Mouse (Mus musculus): ENCODE results near the gene Gm28308. TPM values are rescaled to one million over a fixed set of nuclear protein-coding genes. Genes with fewer than 3 reads are reported as not detected.

The Gm28308 gene
- total RNA-seq, 1 experiment from 2014 or later = not detected

DNA sequence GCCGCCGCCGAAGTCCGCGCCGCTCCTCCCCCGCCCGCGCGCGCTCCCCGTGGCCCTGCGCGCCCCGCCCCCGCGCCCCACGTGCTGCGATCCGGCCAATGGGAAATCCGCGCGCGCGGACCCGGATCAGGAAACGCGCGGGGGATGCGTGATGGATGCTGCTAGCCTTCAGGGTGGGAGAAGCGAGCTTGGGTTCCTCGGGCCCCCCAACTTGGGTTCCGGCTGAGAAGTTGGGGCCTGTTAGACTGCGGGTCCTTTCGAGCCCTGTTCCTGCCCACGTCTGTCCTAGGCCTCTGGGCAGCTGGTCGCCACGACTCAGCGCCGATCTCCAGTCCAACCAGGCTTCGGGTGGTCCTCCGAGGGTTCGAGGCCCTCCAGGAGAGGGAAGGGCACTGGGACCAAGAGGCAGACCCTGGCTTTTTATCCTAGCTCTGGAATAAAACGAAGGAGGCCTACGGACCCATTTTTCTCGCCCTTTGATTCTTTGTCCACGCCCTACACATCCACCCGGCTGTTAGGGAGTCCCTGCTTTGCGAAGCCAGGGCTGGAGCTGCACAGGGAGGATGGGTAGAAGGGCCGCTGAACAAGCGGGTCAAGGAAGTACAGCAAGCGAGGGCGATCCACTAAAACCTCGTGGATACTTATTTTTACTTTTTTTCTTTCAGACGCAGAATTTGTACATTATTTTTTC, 21.1 kb downstream of the Gm28308 start:
- ATAC-seq (replicated peaks; ENCODE audit: low read depth, poor library complexity, severe bottlenecking) = peak; percentile 94

DNA sequence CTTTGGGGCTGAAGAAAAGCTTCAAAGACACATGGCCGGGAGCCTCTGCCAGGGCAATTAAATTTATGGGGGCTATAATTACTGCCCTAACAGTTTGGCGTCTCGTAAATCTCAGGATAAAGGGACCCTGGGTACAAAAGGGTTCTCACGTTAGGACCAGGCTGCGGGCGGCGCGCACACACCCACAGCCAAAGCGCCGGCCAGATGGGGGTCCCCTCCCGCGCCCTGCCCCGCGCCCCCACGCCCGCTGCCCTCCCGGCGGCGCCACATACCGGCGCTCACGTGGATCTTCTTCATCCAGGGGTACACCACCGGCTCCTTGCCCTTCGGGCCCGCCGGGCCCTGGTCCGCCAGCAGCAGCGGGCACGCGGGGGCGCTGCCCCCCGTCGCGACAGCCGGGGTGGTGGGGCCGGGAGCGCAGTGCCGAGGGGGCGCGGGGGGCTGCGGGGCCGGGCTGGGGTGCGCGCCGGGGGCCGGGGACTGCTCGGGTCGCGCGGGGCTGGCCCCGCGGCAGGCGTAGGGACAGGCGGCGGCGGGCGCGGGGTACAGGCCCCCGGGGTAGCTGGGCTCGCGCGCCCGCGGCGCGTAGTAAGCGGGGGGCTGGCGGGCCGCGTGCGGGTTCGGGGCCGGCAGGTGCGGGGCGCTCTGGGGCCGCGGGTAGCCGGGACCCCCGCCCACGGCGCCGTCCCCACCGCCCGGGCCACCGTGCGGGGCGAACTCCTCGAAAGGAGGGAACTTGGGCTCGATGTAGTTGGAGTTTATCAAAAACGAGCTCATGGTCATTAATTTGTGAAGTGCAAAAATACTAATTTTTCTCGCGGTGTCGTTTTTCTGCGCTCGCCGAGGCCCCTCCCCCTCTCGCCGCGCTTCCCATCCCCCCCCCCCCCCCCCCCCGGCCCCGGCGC, 22.0 kb downstream of the Gm28308 start, which contains the start of gene Hoxa4:
Hoxa4 (minus strand) TSS at position 848 of the 905 bp plus-strand sequence.
- ATAC-seq (replicated peaks; ENCODE audit: low read depth, poor library complexity, severe bottlenecking) = no peak

DNA sequence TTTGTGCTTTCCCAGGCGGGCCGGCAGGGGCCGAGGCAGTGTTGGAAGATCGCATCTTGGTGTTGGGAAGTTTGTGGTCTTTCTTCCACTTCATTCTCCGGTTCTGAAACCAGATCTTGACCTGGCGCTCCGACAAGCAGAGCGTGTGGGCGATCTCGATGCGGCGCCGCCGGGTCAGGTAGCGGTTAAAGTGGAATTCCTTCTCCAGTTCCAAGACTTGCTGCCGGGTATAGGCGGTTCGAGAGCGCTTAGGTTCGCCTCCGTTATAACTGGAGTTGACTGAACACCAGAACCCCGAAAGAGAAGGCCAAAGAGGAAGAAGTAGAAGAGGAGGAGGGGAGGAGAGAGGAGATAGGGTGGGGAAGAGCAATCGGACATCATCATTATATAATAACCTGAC, 22.7 kb downstream of the Gm28308 start:
- ATAC-seq (replicated peaks; ENCODE audit: low read depth, poor library complexity, severe bottlenecking) = no peak

DNA sequence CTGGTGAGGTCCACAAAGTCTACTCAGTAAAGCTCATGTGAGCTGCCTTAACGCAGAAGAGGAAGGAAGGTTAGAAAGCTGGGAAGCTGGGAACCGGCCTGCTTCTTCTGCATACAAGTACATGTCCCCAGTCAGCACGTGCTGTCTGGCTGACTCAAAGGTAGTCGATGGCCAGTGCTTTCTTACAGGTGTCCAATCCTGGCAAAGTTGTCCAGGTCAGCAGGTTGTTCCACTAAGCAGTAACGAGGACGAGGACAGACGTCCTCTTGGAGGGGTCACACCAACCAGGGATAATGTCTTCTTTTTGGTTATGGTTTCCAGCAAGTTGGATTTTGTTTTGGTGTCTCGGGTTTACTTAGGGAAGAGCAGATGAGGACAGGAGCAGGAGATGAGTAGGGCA, 23.2 kb downstream of the Gm28308 start:
- ATAC-seq (replicated peaks; ENCODE audit: low read depth, poor library complexity, severe bottlenecking) = no peak

DNA sequence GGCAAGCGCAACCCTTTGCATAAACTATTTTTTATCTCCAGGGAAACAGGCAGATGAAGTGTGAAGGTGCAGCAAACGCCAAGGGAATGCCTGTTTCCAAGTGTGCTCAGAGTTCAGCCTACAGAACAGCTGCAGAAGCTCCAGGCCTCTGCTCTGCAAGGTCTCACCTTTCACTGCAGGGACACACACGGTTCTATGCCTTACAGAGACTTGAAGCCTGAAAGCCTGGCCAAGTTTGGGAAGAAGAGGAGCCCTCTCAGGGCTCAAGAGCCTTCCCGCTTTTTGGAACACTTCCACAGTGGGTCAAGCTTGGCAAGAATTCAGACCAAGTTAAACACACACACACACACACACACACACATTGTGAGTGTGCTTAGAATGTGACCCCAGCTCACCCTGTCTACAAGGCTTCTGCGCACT, 24.0 kb downstream of the Gm28308 start:
- no peak for ATAC-seq (replicated peaks; ENCODE audit: low read depth, poor library complexity, severe bottlenecking)

DNA sequence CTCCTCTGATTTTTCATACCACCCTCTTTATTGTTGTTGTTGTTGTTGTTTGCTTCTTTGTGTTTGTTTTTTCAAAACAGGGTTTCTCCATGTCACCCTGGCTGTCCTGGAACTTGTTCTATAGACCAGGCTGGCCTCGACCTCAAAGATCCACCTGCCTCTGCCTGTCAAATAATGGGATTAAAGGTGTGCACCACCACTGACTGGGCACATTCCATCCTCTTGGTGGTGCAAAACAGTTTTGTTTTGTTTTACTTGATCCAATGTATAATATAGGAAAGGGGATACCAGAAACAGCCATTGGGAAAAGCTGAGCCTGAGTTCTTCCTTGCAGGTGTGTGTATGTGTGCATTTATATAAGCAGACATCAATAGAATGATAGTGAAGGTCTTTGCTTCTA, 26.6 kb downstream of the Gm28308 start:
- no peak for ATAC-seq (replicated peaks; ENCODE audit: low read depth, poor library complexity, severe bottlenecking)

DNA sequence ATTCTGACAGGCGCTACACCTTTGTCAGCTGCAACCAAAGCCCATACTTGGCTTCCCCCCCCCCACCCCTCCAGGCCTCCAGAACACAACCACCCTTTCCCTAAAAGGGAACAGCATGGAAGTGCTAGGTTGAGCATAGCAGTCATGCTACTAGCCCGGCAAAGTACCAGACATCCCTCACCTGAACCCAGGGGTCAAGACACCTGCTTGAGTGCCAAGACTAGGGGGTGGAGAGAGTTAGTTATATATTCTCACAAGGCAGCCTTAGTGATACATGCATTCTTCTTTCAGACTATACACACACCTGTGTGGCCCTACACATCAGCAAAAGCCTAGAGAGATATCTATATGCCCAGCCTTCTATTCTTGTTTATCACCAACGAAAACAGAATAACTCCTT, 27.3 kb downstream of the Gm28308 start:
- no peak for ATAC-seq (replicated peaks; ENCODE audit: low read depth, poor library complexity, severe bottlenecking)

DNA sequence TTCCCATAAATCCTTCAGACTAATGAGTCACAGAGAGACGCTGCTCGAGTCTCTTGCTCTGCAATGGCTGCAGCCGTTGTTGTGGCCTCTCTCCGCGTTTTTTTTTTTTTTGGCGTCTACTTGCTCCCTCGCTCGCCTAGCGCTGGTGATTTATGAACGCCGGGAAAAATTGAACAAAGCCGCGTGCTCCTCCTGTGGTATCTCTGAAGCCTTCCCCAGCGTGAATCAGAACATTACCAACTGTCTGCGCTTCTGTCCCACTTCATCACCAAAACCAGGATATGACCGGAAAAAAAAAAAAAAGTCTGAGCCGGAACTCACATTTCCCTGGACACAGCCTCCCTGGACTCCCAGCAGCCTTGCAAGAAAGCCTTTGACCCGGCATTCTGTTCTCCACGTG, 27.9 kb downstream of the Gm28308 start:
- no peak for ATAC-seq (replicated peaks; ENCODE audit: low read depth, poor library complexity, severe bottlenecking)

DNA sequence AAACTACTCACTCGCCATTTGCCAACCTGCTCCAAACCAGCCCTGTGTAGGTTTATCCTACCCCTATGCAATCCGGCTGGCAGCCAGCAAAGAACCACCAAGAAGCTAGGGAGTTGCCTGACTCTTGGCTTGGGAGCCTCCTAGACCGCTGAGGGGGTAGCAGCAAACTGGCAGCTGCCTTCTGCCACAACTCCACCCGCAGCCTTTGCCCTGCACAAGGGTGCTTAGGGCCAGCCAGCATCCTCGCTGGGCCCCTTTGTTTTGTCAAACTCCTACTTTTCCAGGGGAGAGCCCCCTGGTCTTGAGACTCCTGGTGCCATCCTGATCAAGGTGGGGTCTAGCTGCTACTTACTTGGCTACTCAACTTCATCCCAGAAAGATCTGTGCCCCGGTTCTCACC, 28.5 kb downstream of the Gm28308 start:
- ATAC-seq (replicated peaks; ENCODE audit: low read depth, poor library complexity, severe bottlenecking) = no peak

DNA sequence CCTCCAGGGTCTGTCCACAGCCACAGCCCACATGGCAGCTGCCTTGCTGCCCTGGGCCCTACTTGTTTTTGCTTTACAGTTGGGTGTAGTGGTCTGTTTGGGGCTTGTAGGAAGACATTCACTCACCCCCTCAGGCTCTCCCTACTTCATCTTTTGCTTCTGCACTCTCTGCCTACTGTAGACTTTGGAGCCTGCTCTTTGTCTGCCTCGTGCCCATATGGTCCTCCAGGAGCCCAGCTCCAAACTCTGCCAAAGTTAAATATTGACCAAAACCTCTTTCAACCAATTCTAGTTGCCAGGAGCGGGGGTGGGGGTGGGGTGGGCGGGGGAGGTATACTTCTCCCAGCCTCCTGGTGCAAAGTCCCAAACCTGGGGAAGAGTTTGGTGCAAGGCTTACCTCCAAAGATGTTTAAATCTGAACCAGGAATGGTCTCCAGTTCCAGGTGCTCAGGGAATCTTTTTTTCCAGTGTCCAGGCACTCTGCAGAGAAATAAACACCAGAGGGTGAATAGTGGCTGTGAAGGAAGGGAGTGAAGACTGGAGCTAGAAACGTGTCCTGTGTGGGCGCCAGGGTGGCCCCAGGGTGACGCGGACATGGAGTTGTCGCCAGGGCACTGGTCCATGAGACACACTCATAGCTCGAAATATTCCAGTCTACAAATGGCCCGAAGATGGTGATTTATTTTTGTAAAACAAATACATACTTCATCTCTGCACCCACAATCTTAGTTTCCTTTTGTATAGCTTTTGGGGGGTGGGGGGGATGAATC, 29.6 kb downstream of the Gm28308 start:
- no peak for ATAC-seq (replicated peaks; ENCODE audit: low read depth, poor library complexity, severe bottlenecking)

DNA sequence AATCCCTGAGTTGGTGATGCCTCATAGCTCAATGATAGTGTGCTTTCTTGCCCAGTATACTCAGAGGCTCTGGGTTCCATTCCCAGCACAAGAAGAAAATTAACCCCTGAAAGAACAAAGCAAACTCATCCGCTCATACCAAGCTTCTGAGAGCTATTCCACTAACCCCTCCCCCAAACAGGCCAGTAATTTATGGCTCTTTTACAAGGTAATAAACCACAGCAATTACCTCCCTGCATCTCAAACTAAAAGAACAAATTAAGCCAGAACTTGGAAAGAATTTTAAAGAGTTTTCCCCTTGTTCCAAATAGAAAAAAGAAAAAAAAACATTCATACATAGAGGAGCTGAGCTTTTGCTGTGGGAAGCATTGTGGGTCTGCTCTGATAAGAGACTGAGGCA, 30.3 kb downstream of the Gm28308 start:
- no peak for ATAC-seq (replicated peaks; ENCODE audit: low read depth, poor library complexity, severe bottlenecking)

DNA sequence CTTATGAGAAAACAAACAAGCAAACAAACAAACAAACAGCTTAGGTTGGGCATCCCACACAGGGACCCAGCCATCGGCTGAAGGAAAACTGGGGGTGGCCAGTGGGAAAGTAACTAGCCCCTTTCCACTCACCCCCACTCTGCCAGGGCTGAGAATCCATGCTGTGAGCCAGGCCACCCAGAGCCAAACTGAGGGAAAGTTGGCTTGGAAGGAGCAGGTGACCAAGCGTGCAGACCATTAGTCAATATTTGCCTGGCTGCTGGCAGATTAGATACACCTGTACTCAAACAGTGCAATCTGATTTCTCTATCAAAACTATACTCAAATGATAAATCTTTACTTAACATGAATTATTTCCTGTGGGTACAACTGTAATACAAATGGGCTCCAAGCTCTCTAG, 31.1 kb downstream of the Gm28308 start:
- no peak for ATAC-seq (replicated peaks; ENCODE audit: low read depth, poor library complexity, severe bottlenecking)

DNA sequence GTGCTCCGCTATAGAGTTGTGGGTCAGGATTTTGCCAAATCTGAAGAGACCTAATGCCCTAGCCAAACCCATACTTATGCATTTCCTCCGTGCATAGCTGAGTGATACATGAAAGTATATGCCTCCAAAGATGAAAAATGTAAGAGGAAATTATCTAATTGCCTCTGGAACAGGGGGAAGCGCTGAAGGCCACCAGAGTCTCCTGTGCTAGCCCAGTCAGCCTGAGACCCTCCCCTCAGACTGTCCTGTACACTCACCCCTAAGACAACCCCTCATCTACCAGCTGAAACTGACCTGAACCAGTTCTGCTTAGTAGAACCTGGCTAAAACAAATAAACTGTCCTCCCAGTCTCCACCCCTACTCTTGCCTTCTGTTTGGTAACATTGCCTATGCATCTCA, 32.4 kb downstream of the Gm28308 start:
- ATAC-seq (replicated peaks; ENCODE audit: low read depth, poor library complexity, severe bottlenecking) = no peak

DNA sequence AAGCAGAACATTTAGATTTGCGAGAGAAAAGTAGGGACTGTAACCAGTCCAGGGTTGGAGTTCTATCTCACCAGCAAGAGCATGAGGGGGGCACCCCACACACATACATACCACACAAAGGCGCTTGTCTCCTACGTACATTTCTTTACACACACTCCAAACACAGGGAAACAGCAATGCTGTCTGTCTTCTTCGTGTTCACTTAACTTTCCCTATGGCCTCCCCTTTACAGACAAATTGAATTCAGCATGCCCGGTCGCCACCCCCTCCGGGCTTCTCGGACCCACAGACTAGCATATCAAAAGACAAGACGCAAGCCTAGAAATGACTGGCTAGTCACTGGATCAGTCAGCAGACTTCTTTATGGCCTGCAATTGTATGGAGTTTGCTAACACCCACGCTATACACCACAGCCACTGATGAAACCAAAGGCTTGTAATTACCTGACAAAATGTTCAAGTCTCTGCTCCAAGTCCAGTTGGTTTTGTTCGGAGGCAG, 32.9 kb downstream of the Gm28308 start:
- no peak for ATAC-seq (replicated peaks; ENCODE audit: low read depth, poor library complexity, severe bottlenecking)

DNA sequence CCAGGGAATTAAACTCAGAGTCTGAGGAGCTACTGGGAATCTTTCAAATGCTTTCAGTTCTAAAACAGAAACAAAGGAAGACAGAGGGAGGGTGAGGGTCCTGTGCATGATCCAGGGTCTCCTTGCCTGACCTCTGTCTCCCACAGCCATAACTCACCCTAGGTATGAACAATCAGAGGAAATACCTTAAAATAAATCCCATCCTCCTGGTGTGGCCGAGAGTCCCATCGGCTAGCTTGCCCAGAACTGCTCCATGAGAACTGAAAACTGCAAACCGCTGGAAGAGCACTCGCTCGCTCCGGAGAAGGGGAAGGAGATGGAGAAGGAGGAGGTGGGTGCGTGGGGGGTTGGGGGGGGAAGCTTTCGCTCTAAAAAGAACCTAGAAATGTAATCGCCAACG, 33.4 kb downstream of the Gm28308 start:
- ATAC-seq (replicated peaks; ENCODE audit: low read depth, poor library complexity, severe bottlenecking) = no peak

DNA sequence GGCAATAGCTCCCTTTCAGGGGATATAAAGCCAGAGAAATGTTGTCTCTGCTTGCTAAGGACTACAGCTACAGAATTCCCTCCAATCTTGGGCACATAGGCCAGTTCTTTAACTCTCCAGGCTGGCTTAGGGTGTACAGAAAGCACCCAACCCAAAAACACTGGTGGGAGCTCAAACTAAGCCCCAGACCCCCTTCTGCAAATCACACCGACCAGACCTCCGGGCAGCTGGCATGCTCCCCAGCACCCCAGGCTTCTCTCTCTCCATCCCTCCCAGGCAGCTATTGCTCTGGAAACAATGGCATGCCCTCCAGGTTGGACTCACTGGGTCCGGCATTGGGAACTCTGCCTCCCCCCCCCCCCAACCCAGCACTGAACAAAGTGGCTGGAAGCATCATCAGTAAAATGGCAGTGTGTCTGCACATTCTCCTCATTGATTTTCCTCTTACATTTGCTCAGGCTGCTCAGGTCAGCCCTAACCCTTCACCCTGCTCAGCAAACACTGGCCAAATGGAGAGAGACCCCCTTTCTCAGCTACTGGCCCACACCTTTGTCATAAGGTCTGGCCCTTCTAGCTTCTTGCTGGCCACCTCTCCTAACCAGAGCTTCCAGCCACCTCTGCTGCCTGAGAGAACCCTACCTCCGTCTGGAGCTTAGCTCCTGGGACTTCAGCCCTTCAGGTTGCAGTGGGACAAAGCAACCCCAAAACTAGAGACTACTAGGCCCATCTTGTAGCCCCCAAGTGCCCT, 34.0 kb downstream of the Gm28308 start:
- no peak for ATAC-seq (replicated peaks; ENCODE audit: low read depth, poor library complexity, severe bottlenecking)

DNA sequence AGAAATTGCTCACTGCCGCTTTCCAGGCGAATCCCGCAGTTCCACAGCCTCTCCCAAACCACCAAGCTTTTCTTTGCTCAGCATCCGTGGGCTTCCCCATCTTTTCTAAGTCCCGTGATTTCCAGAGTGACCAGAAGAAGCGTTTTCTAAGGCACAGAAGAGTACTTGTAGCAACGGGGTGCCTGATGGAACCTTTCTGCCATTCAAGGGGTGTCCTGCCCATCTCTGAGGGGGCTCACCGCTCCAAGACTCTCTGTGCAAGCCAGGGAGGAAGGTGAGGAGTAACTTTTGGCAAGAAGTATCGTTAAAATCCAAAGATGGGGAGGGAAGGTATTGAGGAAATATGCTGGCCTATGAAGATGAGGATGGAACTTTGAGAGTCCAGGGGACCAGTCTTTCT, 35.3 kb downstream of the Gm28308 start:
- ATAC-seq (replicated peaks; ENCODE audit: low read depth, poor library complexity, severe bottlenecking) = no peak

DNA sequence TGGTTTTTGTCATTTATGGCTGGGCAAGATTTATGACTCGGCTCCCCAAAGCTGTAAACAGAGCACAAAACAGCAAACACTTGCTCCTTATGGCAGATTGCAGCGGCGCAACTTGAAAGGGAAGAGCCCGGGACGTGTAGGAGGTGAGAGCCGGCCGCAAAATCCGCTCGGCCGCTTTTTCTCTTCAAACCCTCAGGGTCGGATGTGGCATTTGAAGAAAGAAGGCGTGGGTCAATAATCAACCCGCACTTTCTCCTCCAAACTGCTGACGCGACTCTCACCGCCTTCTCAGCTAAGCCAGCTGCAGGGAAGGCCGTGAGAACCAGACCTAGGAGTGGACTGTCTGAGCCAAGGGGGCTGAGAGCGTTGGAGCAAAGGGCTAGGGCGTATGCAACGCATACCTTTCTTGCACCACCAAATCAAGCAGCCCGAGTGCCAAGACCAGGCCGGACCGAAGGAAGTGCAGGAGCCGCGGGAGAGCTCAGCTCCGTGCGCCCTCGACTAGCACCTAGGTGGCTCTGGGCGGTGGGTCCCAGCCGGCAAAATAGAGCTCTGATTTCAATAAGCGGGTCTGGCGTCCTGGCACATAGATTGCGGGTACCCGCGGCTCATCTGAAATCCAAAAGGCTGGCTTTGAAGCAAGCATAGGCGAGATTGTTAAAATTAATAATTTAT, 35.9 kb downstream of the Gm28308 start, which contains the start of gene 5730596B20Rik:
5730596B20Rik (plus strand) TSS at position 438 of the 675 bp plus-strand sequence.
- no peak for ATAC-seq (replicated peaks; ENCODE audit: low read depth, poor library complexity, severe bottlenecking)

DNA sequence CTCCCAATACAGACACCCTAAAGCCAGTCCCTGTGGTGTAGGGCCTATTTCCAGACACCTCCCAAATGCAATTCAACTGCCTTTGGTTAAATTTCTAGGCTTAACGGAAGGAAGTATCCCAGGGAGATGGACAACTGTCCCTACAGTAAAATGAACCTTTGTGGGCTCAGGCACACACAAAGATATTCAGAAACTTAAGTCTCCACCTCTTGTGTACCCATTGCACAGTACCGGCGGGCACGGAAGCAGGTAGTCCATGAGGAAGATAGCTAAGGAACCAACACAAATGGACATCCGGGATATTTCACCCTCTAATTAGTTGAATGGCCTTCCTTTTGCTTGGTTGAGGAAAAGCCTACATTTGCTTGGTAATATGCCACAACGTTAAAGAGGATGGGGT, 36.7 kb downstream of the Gm28308 start:
- no peak for ATAC-seq (replicated peaks; ENCODE audit: low read depth, poor library complexity, severe bottlenecking)

All from common myeloid progenitor, adult 5-6 weeks (primary cell).